Mouse (Mus musculus) neural tube, embryonic 10.5 days (tissue): ENCODE measurements around the gene Magea4.

ENCODE experiments used
- DNase-seq: peaks from one replicate; pipeline ENCODE4 v3.0.0-alpha.2; 2017; ENCODE audit warnings: low spot score; ENCODE audit errors: extremely low spot score

Gene Magea4

DNA sequence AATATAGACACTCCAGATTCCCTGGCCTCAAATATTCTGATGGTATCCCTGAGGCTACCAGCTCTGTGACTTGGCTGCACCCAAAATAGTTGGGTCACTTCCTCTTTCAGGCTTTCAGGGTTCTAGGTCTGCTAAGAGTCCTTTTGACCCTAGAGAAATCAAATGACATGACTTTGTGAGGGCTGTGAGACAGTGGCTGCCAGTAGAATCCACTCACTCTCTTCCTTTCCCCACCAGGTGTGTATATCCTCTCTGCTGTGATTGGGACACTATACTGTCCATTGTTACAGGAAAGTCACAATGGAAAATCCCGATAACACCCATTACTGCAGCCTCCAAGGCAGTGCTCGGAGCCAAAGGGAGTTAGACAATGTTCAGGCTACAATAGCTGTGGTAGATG lies at the start of gene Magea4:
Gene Magea4 (plus strand): TSS at position 301 of the 400 bp plus-strand sequence.
- no peak for DNase-seq

DNA sequence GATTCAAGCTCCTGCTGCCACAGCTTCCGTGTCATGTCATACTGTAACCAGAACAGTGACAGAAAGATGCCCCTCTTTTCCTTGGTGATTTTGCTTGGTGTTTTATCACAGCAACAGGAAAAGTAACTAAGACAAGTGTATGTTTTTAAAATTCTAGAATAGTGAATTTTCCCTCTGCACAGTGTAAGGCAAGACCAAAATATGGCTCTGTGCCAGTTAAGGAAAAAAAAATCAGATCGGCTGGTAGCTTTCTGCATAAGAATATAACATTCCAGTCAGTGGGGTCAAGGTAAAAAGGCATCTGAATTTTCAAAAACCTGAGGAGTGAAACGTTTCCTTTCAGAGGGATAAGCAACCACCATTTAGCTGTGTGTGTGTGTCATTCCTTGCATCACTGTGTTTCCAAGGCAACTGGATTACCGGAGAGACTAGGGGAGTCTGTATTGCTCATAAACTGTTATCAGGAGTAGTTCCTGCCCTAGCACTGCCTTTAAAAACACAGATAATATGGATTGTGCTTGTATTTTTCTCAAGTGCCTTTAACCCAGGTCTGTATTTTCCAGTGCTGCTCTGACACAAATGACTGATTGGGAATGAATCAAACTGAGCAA lies 18.8 kb upstream of the Magea4 start:
- no peak for DNase-seq

DNA sequence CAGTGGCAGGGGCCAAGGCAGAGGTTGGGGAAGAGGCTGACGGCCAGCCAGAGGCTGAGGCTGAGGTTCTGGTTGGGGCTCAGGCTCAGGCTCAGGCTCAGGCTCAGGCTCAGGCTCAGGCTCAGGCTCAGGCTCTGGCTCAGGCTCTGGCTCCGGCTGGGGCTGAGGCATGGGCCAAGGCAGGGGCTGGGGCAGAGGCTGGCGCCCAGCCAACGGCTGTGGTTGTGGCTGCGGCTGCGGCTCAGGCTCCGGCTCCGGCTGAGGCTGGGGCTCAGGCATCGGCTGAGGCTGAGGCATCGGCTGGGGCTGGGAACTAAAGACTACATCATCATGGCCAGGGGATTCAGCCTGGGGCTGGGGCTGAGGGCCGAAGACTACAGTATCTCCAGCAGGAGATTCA lies 48.8 kb downstream of the Magea4 start:
- no peak for DNase-seq
